Mouse (Mus musculus): ENCODE data around the gene Rps8. TPM values are rescaled to one million over a fixed set of nuclear protein-coding genes. Genes with fewer than 3 reads are reported as not detected.

Rps8 gene
- total and polyA plus RNA-seq, 3 experiments: 1,480 to 5,379 (median 2,191) TPM

GRCm38 (mm10) chr4:117151416-117151815 is 4.6 kb downstream of the Rps8 start:
- Histone ChIP-seq H3K36me3 (replicated peaks in 1 of 2; ENCODE audit: control insufficient read depth in 1 of 2, insufficient read depth in 1 of 2, low read length in 1 of 2) (peaks cover 66 to 76% of the 10 kb centered on the region in 2 experiments), H3K79me2 (replicated peaks; ENCODE audit: control insufficient read depth, extremely low read depth, insufficient read depth, poor library complexity, severe bottlenecking) (peaks cover 37% of the 10 kb centered on the region), H3K4me3 (replicated peaks in 1 of 3; ENCODE audit: low read depth in 2 of 3, low read length in 2 of 3, poor library complexity in 1 of 3) (no peak overlapping the region), H3K9ac (ENCODE audit: insufficient read depth, low read depth) (no peak overlapping the region), H3K4me1 (ENCODE audit: control insufficient read depth in 1 of 2, insufficient read depth in 2 of 2) (peaks cover 10 to 28% of the 10 kb centered on the region in 2 experiments), H3K4me2 (ENCODE audit: insufficient read depth, low read depth, poor library complexity, severe bottlenecking) (no peak overlapping the region), H3K9me3 (replicated peaks; ENCODE audit: low read length) (no peaks in the 10 kb centered on the region), H3K27me3 (replicated peaks) (no peaks in the 10 kb centered on the region), H3K27ac (ENCODE audit: insufficient read depth, low read depth) (no peak overlapping the region)
- in situ Hi-C loops (cut with MboI; ENCODE audit: low pct_ligation_motif_present, low pct_unique_long_range_greater_than_20kb, low sequenced_read_pairs): no loop called here
- dilution Hi-C loops (cut with MboI; ENCODE audit: extremely low pct_ligation_motif_present, extremely low pct_unique_long_range_greater_than_20kb, low sequenced_read_pairs): no loop called here
- no peak for TF ChIP-seq SMC3 (IDR thresholded peaks at IDR 0.05; ENCODE audit: low read depth, low read length)
- TF ChIP-seq POLR2A (IDR thresholded peaks at IDR 0.05; ENCODE audit: low read depth, low read length): peak; percentile 34; the same call in 1 of the 2 replicates
- DNase-seq (ENCODE audit: extremely low read depth): no peak

DNA sequence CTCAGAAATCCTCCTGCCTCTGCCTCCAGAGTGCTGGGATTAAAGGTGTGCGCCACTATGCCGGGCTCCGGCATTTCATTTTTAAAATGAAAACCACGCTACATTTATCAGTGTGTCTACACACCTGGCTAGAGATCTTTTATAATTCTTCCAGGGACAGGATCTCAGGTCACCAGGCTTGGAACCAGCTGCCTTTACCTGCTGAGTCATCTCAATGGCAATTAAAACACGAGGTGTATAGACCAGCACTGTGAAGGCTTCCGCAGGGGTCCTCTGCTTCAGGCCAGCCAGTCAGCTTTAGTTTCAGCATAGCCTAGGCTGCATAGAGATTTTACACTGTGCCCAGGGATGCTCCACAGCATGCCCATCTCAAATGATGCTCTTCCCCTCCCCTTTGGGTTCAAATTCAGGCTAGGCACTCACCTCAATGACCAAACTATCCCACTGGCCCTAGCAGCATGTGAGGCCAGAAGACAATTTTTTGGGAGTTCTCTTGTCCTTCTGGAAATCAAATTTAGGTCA is 5.8 kb downstream of the Rps8 start:
- H3K79me2 ChIP-seq (replicated peaks; ENCODE audit: control insufficient read depth, extremely low read depth, insufficient read depth, poor library complexity, severe bottlenecking): peaks cover 32% of the 10 kb centered on the region
- H3K9me3 ChIP-seq (replicated peaks; ENCODE audit: low read length): no peaks in the 10 kb centered on the region
- H3K4me3 ChIP-seq (replicated peaks in 1 of 3; ENCODE audit: low read depth in 2 of 3, low read length in 2 of 3, poor library complexity in 1 of 3): no peak overlapping the region
- no peaks in the 10 kb centered on the region for H3K27me3 ChIP-seq (replicated peaks)
- H3K27ac ChIP-seq (ENCODE audit: insufficient read depth, low read depth): no peak overlapping the region
- DNase-seq (ENCODE audit: extremely low read depth): no peak
- H3K36me3 ChIP-seq (replicated peaks in 1 of 2; ENCODE audit: control insufficient read depth in 1 of 2, insufficient read depth in 1 of 2, low read length in 1 of 2): peaks cover 65 to 75% of the 10 kb centered on the region in 2 experiments
- H3K9ac ChIP-seq (ENCODE audit: insufficient read depth, low read depth): no peak overlapping the region
- in situ Hi-C loops (cut with MboI; ENCODE audit: low pct_ligation_motif_present, low pct_unique_long_range_greater_than_20kb, low sequenced_read_pairs): no loop called here
- TF ChIP-seq NELFE (IDR thresholded peaks at IDR 0.05; ENCODE audit: low read depth, low read length) (no peak), SIN3A (IDR thresholded peaks at IDR 0.05; ENCODE audit: low read length) (no peak), ELF1 (IDR thresholded peaks at IDR 0.05; ENCODE audit: low read depth, low read length) (no peak), POLR2AphosphoS2 (IDR thresholded peaks at IDR 0.05; ENCODE audit: low read depth, low read length) (peak; percentile 96), CHD2 (IDR thresholded peaks at IDR 0.05; ENCODE audit: low read length) (no peak), HCFC1 (IDR thresholded peaks at IDR 0.05; ENCODE audit: low read depth, low read length) (no peak), MYC (IDR thresholded peaks at IDR 0.05; ENCODE audit: low read depth, low read length) (no peak), JUND (conservative IDR thresholded peaks at IDR 0.05; ENCODE audit: low read depth, low read length) (no peak), CHD1 (IDR thresholded peaks at IDR 0.05; ENCODE audit: low read depth, low read length) (no peak), KAT2A (IDR thresholded peaks at IDR 0.05; ENCODE audit: insufficient replicate concordance, low read length) (no peak), TBP (conservative IDR thresholded peaks at IDR 0.05; ENCODE audit: low read depth, low read length) (no peak), NRF1 (IDR thresholded peaks at IDR 0.05; ENCODE audit: low read depth, low read length) (no peak), RCOR1 (conservative IDR thresholded peaks at IDR 0.05; ENCODE audit: low read depth, low read length) (no peak), ZMIZ1 (IDR thresholded peaks at IDR 0.05; ENCODE audit: low read depth, low read length) (peak; percentile 24; the same call in 1 of the 2 replicates), MAZ (IDR thresholded peaks at IDR 0.05; ENCODE audit: low read depth, low read length) (no peak), POLR2A (IDR thresholded peaks at IDR 0.05; ENCODE audit: low read depth, low read length) (peak; percentile 52; the same call in 1 of the 2 replicates)
- dilution Hi-C loops (cut with MboI; ENCODE audit: extremely low pct_ligation_motif_present, extremely low pct_unique_long_range_greater_than_20kb, low sequenced_read_pairs): no loop called here
- H3K4me2 ChIP-seq (ENCODE audit: insufficient read depth, low read depth, poor library complexity, severe bottlenecking): no peak overlapping the region
- H3K4me1 ChIP-seq (ENCODE audit: control insufficient read depth in 1 of 2, insufficient read depth in 2 of 2): peaks cover 10 to 27% of the 10 kb centered on the region in 2 experiments
